In the genomic region with DNA sequence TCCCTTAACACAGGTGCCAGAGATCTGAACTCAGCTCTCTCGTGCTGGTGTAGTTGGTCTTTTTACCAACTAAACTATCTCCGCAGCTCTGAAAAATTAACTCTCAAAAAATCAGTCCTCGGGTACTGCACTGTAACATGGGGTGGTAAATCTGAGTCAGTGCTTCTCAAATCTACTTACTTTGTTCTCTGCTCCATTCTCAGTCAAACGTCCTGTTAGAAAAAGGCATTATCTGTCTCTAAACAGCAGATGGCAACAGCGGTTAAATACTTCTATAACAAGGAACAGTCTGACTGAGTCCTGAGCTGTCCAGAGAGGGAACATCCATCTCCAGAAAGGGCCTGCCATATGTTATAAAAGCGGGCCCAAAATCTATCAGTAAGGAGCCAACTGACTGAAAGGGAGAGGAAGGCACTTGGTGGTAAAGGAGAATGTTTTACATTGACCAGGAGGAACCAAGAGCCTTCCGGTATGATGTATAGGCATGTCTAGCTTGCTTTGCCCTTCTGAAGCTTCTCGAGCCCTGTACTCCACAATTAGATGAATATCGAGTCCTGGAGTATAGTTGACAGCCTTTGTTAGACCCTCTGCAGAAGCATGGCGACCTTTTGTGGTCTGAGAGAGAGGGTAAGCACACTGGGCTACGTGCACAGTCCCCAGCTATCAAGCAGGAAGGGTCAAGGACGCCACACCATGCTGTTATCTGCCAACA, we compare ENCODE assay signal across 8 mouse cellular contexts. TPM values are rescaled to one million over a fixed set of nuclear protein-coding genes. Genes with fewer than 3 reads are reported as not detected.
A peak's percentile ranks its signal among the peaks of the same experiment; 100 is the strongest.
DNase-seq lines count a peak whose midpoint lies in the region; ATAC-seq and TF ChIP-seq lines count a peak whose summit lies in the region.
"Not testable (repeated sequence)": the region's sequence is repeated elsewhere in the genome, so short reads cannot be mapped to it uniquely, and the experiment has no call there.

Mthfs (plus strand) TSS at position 324 of the 712 bp plus-strand sequence.

- H3K27ac ChIP-seq in forebrain, embryonic 11.5 days (ENCODE audit: low read depth, low read length); intestine, embryonic 16.5 days (ENCODE audit: low read length): not testable (repeated sequence)
- H3K27ac ChIP-seq in heart, embryonic 13.5 days (replicated peaks): peak within 1 kb of the TSS; percentile 76
- H3K27ac ChIP-seq in neural tube, embryonic 15.5 days (replicated peaks): peak within 1 kb of the TSS; percentile 79

- H3K4me1 ChIP-seq in E14TG2a.4 (replicated peaks; ENCODE audit: low read depth, low read length); forebrain, embryonic 11.5 days (replicated peaks; ENCODE audit: control insufficient read depth, insufficient read depth, low read length); heart, embryonic 13.5 days; intestine, embryonic 16.5 days (ENCODE audit: control insufficient read depth, insufficient read depth, low read length); neural tube, embryonic 15.5 days: not testable (repeated sequence)

- peak within 1 kb of the TSS; percentile 41; the same call in 1 of the 2 replicates for H3K4me3 ChIP-seq in E14TG2a.4 (replicated peaks; ENCODE audit: low read length)
- H3K4me3 ChIP-seq in forebrain, embryonic 11.5 days (ENCODE audit: low read depth, low read length): peak within 1 kb of the TSS; percentile 22; the same call in 1 of the 2 replicates
- H3K4me3 ChIP-seq in heart, embryonic 13.5 days: peak within 1 kb of the TSS; percentile 45
- peak within 1 kb of the TSS; percentile 36 for H3K4me3 ChIP-seq in intestine, embryonic 16.5 days (ENCODE audit: low read length)
- peak within 1 kb of the TSS; percentile 32 for H3K4me3 ChIP-seq in neural tube, embryonic 15.5 days (replicated peaks)

- TF ChIP-seq CTCF in E14TG2a.4 (conservative IDR thresholded peaks at IDR 0.05; ENCODE audit: low read length): not testable (repeated sequence)

- ATAC-seq in forebrain, embryonic 11.5 days (replicated peaks; ENCODE audit: low FRiP score): peak; percentile 49
- ATAC-seq in heart, embryonic 13.5 days (ENCODE audit: extremely low read depth, insufficient number of reproducible peaks, low FRiP score, low TSS enrichment): 0 out of 2 replicates have a peak, but pooled peaks have one; percentile 16
- peak; percentile 75 for ATAC-seq in intestine, embryonic 16.5 days
- peak; percentile 87 for ATAC-seq in neural tube, embryonic 15.5 days (ENCODE audit: low FRiP score)

- not testable (repeated sequence) for H3K36me3 ChIP-seq in E14TG2a.4 (ENCODE audit: insufficient read depth, low read length); forebrain, embryonic 11.5 days (ENCODE audit: control insufficient read depth, insufficient read depth, low read length); heart, embryonic 13.5 days; intestine, embryonic 16.5 days (ENCODE audit: control insufficient read depth, insufficient read depth, low read length); neural tube, embryonic 15.5 days

- peak within 1 kb of the TSS; percentile 37; the same call in 1 of the 2 replicates for H3K4me2 ChIP-seq in forebrain, embryonic 11.5 days (ENCODE audit: low read depth, low read length, severe bottlenecking)
- peak within 1 kb of the TSS; percentile 64 for H3K4me2 ChIP-seq in heart, embryonic 13.5 days
- peak within 1 kb of the TSS; percentile 43 for H3K4me2 ChIP-seq in intestine, embryonic 16.5 days (ENCODE audit: low read depth, low read length)
- peak within 1 kb of the TSS; percentile 53 for H3K4me2 ChIP-seq in neural tube, embryonic 15.5 days

- H3K27me3 ChIP-seq in E14TG2a.4 (ENCODE audit: insufficient read depth, low read length); forebrain, embryonic 11.5 days (ENCODE audit: control insufficient read depth, insufficient read depth, low read length); heart, embryonic 13.5 days (replicated peaks); intestine, embryonic 16.5 days (replicated peaks; ENCODE audit: control insufficient read depth, insufficient read depth, low read length); neural tube, embryonic 15.5 days (replicated peaks): not testable (repeated sequence)

- 32% methylated on average over 9 of the region's 12 CpGs for WGBS in forebrain, embryonic 11.5 days
- WGBS in heart, embryonic 13.5 days: 23% methylated on average over 9 of the region's 12 CpGs
- 23% methylated on average over 9 of the region's 12 CpGs for WGBS in intestine, embryonic 16.5 days
- WGBS in neural tube, embryonic 15.5 days: 25% methylated on average over 9 of the region's 12 CpGs

- H3K9me3 ChIP-seq in E14TG2a.4 (ENCODE audit: low read length); forebrain, embryonic 11.5 days (ENCODE audit: control insufficient read depth, low read length); heart, embryonic 13.5 days; intestine, embryonic 16.5 days (ENCODE audit: control insufficient read depth, low read length); neural tube, embryonic 15.5 days (replicated peaks): not testable (repeated sequence)

- DNase-seq in cerebellum, adult 11 months: peak; percentile 16
- DNase-seq in forebrain, embryonic 11.5 days (ENCODE audit: low spot score): not testable (repeated sequence)
- DNase-seq in left cerebral cortex, postnatal 14 days (ENCODE audit: low spot score in 2 of 2): peak in 1 of 2 experiments; percentile 40
- DNase-seq in lung, postnatal 36 days: peak; percentile 29

- intact Hi-C loops in left cerebral cortex, postnatal 14 days (cut with DNase I): not testable (repeated sequence)

- not testable (repeated sequence) for H3K9ac ChIP-seq in forebrain, embryonic 11.5 days (ENCODE audit: low read length); intestine, embryonic 16.5 days (ENCODE audit: low read depth, low read length)
- peak within 1 kb of the TSS; percentile 61 for H3K9ac ChIP-seq in heart, embryonic 13.5 days
- 0 out of 2 replicates have a peak within 1 kb of the TSS, but pooled peaks have one; percentile 23 for H3K9ac ChIP-seq in neural tube, embryonic 15.5 days (replicated peaks)

RNA-seq across cellular contexts. Expression of gene Mthfs, which starts in this region (rescaled TPM):
- 9.6 and 15.0 TPM in 2 replicates for polyA plus RNA-seq in forebrain, embryonic 11.5 days (2014; fragmentation: Nextera tagmentation; extraction: Ambion mirVana)
- polyA plus RNA-seq in heart, embryonic 13.5 days (2015; fragmentation: Nextera tagmentation; extraction: Ambion mirVana): 15.8 and 16.6 TPM in 2 replicates
- polyA plus RNA-seq in intestine, embryonic 16.5 days (2015; fragmentation: Nextera tagmentation; extraction: Ambion mirVana): 29.8 and 36.2 TPM in 2 replicates
- 10 to 100 TPM; 30.2 to 34.0 TPM for total RNA-seq in left cerebral cortex, postnatal 14 days (2021)
- polyA plus RNA-seq in neural tube, embryonic 15.5 days (2015; fragmentation: Nextera tagmentation; extraction: Ambion mirVana): 17.2 and 21.6 TPM in 2 replicates

Comparison
In these comparisons a context has a peak if more than half of its experiments do, and no peak if none do; other contexts are left out.
1. ATAC-seq: peak in every context shown above with its lines; median percentile 87 in neural tube, embryonic 15.5 days; 75 in intestine, embryonic 16.5 days; 49 in forebrain, embryonic 11.5 days; 16 in heart, embryonic 13.5 days.